Mouse (Mus musculus) forebrain, postnatal 0 days (tissue): ENCODE results near the gene Tpst2. TPM values are rescaled to one million over a fixed set of nuclear protein-coding genes. Genes with fewer than 3 reads are reported as not detected.

Experiments
- ATAC-seq: fragments of 200-750 bp; cut with Nextera tagmentation; 2 replicates; pipeline ENCODE4 v1.8.0; 2017; ENCODE audit warnings: mild to moderate bottlenecking, moderate library complexity
- DNase-seq: peaks from one replicate; pipeline ENCODE4 v3.0.0-alpha.2; 2015
- H3K27ac ChIP-seq: fragments of 300-500 bp; sonication (generic); 2 replicates; pipeline ENCODE4 v1.5.1; 2014; ENCODE audit warnings: low read depth, mild to moderate bottlenecking, antibody characterized with exemption, low read length, moderate library complexity, mixed read lengths
- H3K27me3 ChIP-seq: fragments of 300-500 bp; sonication (generic); 2 replicates; pipeline ENCODE4 v1.6.1; 2014; ENCODE audit warnings: mild to moderate bottlenecking, low read length, mixed read lengths; ENCODE audit not compliant: insufficient read depth
- H3K36me3 ChIP-seq: fragments of 300-500 bp; sonication (generic); 2 replicates; pipeline ENCODE4 v1.6.1; 2014; ENCODE audit warnings: mild to moderate bottlenecking, moderate library complexity; ENCODE audit not compliant: insufficient read depth
- H3K4me1 ChIP-seq: fragments of 300-500 bp; sonication (generic); 2 replicates; pipeline ENCODE4 v1.6.1; 2014; ENCODE audit warnings: antibody characterized with exemption; ENCODE audit not compliant: insufficient read depth
- H3K4me2 ChIP-seq: fragments of 300-500 bp; sonication (generic); 2 replicates; pipeline ENCODE4 v1.6.1; 2014; ENCODE audit warnings: low read depth, mild to moderate bottlenecking, moderate library complexity
- H3K4me3 ChIP-seq: fragments of 300-500 bp; sonication (generic); 2 replicates; pipeline ENCODE4 v1.5.1; 2014; ENCODE audit warnings: low read depth, low read length, mixed read lengths
- H3K9ac ChIP-seq: fragments of 300-500 bp; sonication (generic); 2 replicates; pipeline ENCODE4 v1.6.1; 2014; ENCODE audit warnings: mild to moderate bottlenecking
- H3K9me3 ChIP-seq: fragments of 300-500 bp; sonication (generic); 2 replicates; pipeline ENCODE4 v1.6.1; 2016; ENCODE audit warnings: low read length
- CTCF ChIP-seq: sonication (generic); IDR thresholded peaks from 2 replicates; pipeline ENCODE4 v1.5.1; 2016; ENCODE audit warnings: antibody characterized with exemption, control low read depth, low read depth
- WGBS: fragments of 180-500 bp; shearing (Covaris S2); extraction: QIAGEN DNeasy Blood & Tissue Kit; methylation state at CpG from one replicate; pipeline ENCODE4 v1.1.7; 2014; 5-methylcytosine and 5-hydroxymethylcytosine counted together
- polyA plus RNA-seq: library from polyadenylated mRNA; unstranded; fragments of >200 nt; fragmentation: Nextera tagmentation; extraction: Ambion mirVana; gene quantifications from 2 replicates; pipeline ENCODE4 v1.2.1, GENCODE M21; 2015
- total RNA-seq: library from RNA; depleted of rRNA; stranded (reverse); fragments of >200 nt; gene quantifications from 2 replicates; pipeline ENCODE4 v1.2.3, GENCODE M21; 2014

The Tpst2 gene
- total and polyA plus RNA-seq, 2 experiments from 2014 or later, result 37.9 to 45.0 TPM

GRCm38 (mm10) chr5:112286984-112287641 is 10.6 kb downstream of the Tpst2 start:
- no peaks in the 10 kb centered on the region for H3K36me3 ChIP-seq
- no peaks in the 10 kb centered on the region for H3K9me3 ChIP-seq
- WGBS, result 81% methylated on average over 11 of the region's 11 CpGs
- no peak overlapping the region for H3K27ac ChIP-seq
- no peaks in the 10 kb centered on the region for H3K27me3 ChIP-seq
- DNase-seq (no peak), ATAC-seq (no peak)
- no peak overlapping the region for H3K4me2 ChIP-seq
- no peak for TF ChIP-seq CTCF
- H3K9ac ChIP-seq, result no peak overlapping the region
- H3K4me1 ChIP-seq, result no peaks in the 10 kb centered on the region
- H3K4me3 ChIP-seq, result no peak overlapping the region

DNA sequence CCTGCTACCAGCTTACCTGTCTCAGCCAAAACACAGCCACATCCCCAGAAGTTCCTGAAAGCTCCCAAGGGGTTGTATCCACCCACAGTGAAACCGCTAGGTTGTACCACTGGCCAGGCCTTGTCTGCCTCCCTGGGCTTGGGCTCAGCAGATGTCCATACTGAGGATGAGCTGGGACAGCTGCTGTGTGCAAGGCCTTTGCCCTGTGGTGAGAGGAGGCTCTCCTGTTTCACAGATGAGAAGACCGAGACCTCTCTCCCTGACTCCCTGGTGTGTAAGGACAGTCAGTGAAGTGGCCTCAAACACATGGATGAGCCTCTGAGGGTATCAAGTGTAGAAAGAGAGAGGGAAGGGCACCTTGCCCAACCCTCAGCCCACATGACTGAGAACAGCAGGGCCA is 11.2 kb downstream of the Tpst2 start:
- no peak overlapping the region for H3K9ac ChIP-seq
- no peak overlapping the region for H3K27ac ChIP-seq
- TF ChIP-seq CTCF, result no peak
- no peak overlapping the region for H3K4me2 ChIP-seq
- H3K4me3 ChIP-seq, result no peak overlapping the region
- no peaks in the 10 kb centered on the region for H3K9me3 ChIP-seq
- DNase-seq, result no peak
- no peaks in the 10 kb centered on the region for H3K36me3 ChIP-seq
- H3K27me3 ChIP-seq, result no peaks in the 10 kb centered on the region
- WGBS, result 83% methylated on average over 2 of the region's 2 CpGs
- no peak for ATAC-seq
- no peaks in the 10 kb centered on the region for H3K4me1 ChIP-seq

- H3K36me3 ChIP-seq, result no peaks in the 10 kb centered on the region
- WGBS, result 81% methylated on average over 9 of the region's 9 CpGs
- H3K4me1 ChIP-seq, result no peaks in the 10 kb centered on the region
- H3K9ac ChIP-seq, result no peak overlapping the region
- no peak overlapping the region for H3K27ac ChIP-seq
- DNase-seq (no peak), ATAC-seq (no peak)
- no peaks in the 10 kb centered on the region for H3K9me3 ChIP-seq
- H3K4me2 ChIP-seq, result no peak overlapping the region
- no peak for TF ChIP-seq CTCF
- no peak overlapping the region for H3K4me3 ChIP-seq
- no peaks in the 10 kb centered on the region for H3K27me3 ChIP-seq
These were observed 12.0 kb downstream of the Tpst2 start for GRCm38 (mm10) chr5:112288193-112289141.

DNA sequence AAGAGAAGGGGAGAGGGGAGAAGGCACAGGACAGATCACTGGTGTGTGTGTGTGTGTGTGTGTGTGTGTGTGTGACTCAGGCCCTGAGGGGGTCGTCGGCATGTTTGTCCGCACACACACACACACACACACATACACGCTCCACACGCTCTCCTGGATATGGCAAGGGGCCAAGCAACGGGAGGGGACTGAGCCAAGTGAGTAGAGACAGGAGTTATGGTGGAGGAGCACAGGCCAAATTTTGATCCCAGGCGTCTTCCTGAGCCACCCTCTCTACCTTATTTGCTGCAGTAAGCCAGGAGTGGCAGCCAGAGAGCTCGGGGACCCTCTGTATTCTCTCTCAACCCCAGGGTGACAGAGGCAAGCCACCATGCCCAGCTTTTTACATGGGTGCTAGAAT is 12.7 kb downstream of the Tpst2 start:
- no peak overlapping the region for H3K27ac ChIP-seq
- ATAC-seq (no peak), DNase-seq (no peak)
- no peak overlapping the region for H3K9ac ChIP-seq
- no peaks in the 10 kb centered on the region for H3K9me3 ChIP-seq
- no peak for TF ChIP-seq CTCF
- no peaks in the 10 kb centered on the region for H3K4me1 ChIP-seq
- WGBS, result 47% methylated on average over 8 of the region's 8 CpGs
- H3K27me3 ChIP-seq, result no peaks in the 10 kb centered on the region
- H3K4me3 ChIP-seq, result no peak overlapping the region
- H3K36me3 ChIP-seq, result no peaks in the 10 kb centered on the region
- no peak overlapping the region for H3K4me2 ChIP-seq

DNA sequence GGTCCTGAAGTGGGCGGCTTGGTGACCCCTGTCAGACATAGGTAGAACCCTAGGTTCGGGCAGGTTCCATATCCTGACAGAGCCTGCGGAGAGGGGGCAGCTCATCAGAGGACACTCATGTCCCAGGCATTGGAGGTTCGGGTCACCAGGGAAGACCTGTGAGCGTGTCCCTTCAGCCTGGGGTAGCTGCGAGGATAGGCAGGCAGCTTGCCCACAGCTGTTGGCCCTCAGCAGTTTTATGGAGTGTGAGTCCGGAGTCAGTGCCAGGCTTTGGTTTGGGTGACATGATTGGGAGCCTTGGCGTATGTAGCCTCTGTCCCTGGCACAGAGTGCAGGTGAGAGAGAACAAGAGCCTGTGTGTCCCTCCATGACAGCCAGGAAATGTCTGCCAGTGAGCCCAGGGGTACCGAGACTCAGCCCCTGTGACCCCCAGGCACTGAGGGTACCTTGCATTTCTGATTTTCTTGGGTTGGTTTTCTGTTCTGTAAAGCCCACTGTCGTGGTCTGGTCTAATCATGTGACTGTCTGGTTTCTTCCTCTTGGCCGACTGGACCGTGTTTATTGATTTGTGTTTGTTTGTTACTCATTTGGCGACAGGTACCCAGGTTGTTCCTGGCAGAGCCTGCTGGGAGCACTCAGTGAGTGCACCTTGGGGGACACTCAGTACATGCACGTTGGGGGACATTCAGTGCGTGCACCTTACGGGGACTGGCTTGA is 13.5 kb downstream of the Tpst2 start:
- no peaks in the 10 kb centered on the region for H3K9me3 ChIP-seq
- no peak for ATAC-seq
- H3K4me1 ChIP-seq, result no peaks in the 10 kb centered on the region
- H3K27me3 ChIP-seq, result no peaks in the 10 kb centered on the region
- H3K4me3 ChIP-seq, result no peak overlapping the region
- no peak for DNase-seq
- H3K9ac ChIP-seq, result no peak overlapping the region
- no peak overlapping the region for H3K27ac ChIP-seq
- no peak for TF ChIP-seq CTCF
- 82% methylated on average over 16 of the region's 16 CpGs for WGBS
- no peak overlapping the region for H3K4me2 ChIP-seq
- no peaks in the 10 kb centered on the region for H3K36me3 ChIP-seq

DNA sequence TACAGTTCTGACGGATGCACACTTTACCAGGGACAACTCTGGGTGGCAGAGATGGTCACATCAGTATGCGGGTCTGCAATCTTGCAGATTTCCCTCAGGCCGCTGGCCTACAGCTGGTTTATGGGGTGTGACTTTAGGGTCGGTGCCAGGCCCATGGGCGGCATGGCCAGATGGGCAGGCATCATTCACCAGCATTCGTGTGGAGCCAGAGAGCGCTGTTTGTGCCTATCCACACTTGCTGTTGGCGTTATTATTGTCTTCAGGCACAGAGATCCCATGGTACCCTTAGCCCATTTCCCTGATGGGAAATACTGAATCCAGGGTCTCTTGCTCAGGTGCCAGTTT is 14.0 kb downstream of the Tpst2 start:
- TF ChIP-seq CTCF, result no peak
- WGBS, result 86% methylated on average over 8 of the region's 8 CpGs

GRCm38 (mm10) chr5:112291866-112292265 is 15.4 kb downstream of the Tpst2 start:
- DNase-seq (no peak), ATAC-seq (no peak)
- WGBS, result 69% methylated on average over 5 of the region's 5 CpGs
- Histone ChIP-seq H3K4me3 (no peak overlapping the region), H3K27me3 (no peaks in the 10 kb centered on the region), H3K4me2 (no peak overlapping the region), H3K27ac (no peak overlapping the region), H3K36me3 (no peaks in the 10 kb centered on the region), H3K9me3 (no peaks in the 10 kb centered on the region), H3K9ac (no peak overlapping the region), H3K4me1 (no peaks in the 10 kb centered on the region)
- no peak for TF ChIP-seq CTCF

More for the DNA sequence above, 14.0 kb downstream of the Tpst2 start:
- no peak for ATAC-seq
- H3K4me1 ChIP-seq, result no peaks in the 10 kb centered on the region
- H3K4me2 ChIP-seq, result no peak overlapping the region
- no peak overlapping the region for H3K27ac ChIP-seq
- no peak overlapping the region for H3K9ac ChIP-seq
- no peaks in the 10 kb centered on the region for H3K9me3 ChIP-seq
- no peak overlapping the region for H3K4me3 ChIP-seq
- no peaks in the 10 kb centered on the region for H3K27me3 ChIP-seq
- H3K36me3 ChIP-seq, result no peaks in the 10 kb centered on the region
- DNase-seq, result no peak
